Mouse (Mus musculus) limb, embryonic 12.5 days (tissue): ENCODE data around the gene Mcpt4. TPM values are rescaled to one million over a fixed set of nuclear protein-coding genes. Genes with fewer than 3 reads are reported as not detected.
"Not testable (repeated sequence)": the region's sequence is repeated elsewhere in the genome, so short reads cannot be mapped to it uniquely, and the experiment has no call there.

Source experiments
- ATAC-seq: fragments of 200-750 bp; cut with Nextera tagmentation; 2 replicates; pipeline ENCODE4 v1.8.0; 2017; ENCODE audit warnings: low read depth, moderate TSS enrichment; ENCODE audit not compliant: insufficient number of reproducible peaks, insufficient read depth, low FRiP score, low TSS enrichment
- H3K27ac ChIP-seq: fragments of 300-500 bp; sonication (generic); 2 replicates; pipeline ENCODE4 v1.5.1; 2016; ENCODE audit warnings: mild to moderate bottlenecking, moderate library complexity
- H3K27me3 ChIP-seq: fragments of 300-500 bp; sonication (generic); 2 replicates; pipeline ENCODE4 v1.6.1; 2016; ENCODE audit warnings: mild to moderate bottlenecking, moderate library complexity
- H3K36me3 ChIP-seq: fragments of 300-500 bp; sonication (generic); 2 replicates; pipeline ENCODE4 v1.6.1; 2016; ENCODE audit warnings: mild to moderate bottlenecking, moderate library complexity
- H3K4me1 ChIP-seq: fragments of 300-500 bp; sonication (generic); replicated peaks from 2 replicates; pipeline ENCODE4 v1.6.1; 2016
- H3K4me2 ChIP-seq: fragments of 300-500 bp; sonication (generic); 2 replicates; pipeline ENCODE4 v1.6.1; 2016; ENCODE audit warnings: mild to moderate bottlenecking, moderate library complexity
- H3K4me3 ChIP-seq: fragments of 300-500 bp; sonication (generic); replicated peaks from 2 replicates; pipeline ENCODE4 v1.5.1; 2016; ENCODE audit warnings: mild to moderate bottlenecking
- H3K9ac ChIP-seq: fragments of 300-500 bp; sonication (generic); replicated peaks from 2 replicates; pipeline ENCODE4 v1.6.1; 2016; ENCODE audit warnings: mild to moderate bottlenecking, moderate library complexity
- H3K9me3 ChIP-seq: fragments of 300-500 bp; sonication (generic); 2 replicates; pipeline ENCODE4 v1.6.1; 2016; ENCODE audit warnings: mild to moderate bottlenecking, moderate library complexity
- WGBS: fragments of 180-500 bp; shearing (Covaris S2); methylation state at CpG from one replicate; pipeline ENCODE4 v1.1.7; 2016; 5-methylcytosine and 5-hydroxymethylcytosine counted together
- microRNA-seq: library from miRNA; unstranded; fragments of <30 nt; microRNA quantifications from one replicate; pipeline ENCODE4, GENCODE M21; 2017
- polyA plus RNA-seq: library from polyadenylated mRNA; unstranded; fragments of >200 nt; fragmentation: Nextera tagmentation; extraction: Ambion mirVana; gene quantifications from 2 replicates; pipeline ENCODE4 v1.2.1, GENCODE M21; 2016

The Mcpt4 gene
- polyA plus RNA-seq, 1 experiment from 2014 or later, result not detected

DNA sequence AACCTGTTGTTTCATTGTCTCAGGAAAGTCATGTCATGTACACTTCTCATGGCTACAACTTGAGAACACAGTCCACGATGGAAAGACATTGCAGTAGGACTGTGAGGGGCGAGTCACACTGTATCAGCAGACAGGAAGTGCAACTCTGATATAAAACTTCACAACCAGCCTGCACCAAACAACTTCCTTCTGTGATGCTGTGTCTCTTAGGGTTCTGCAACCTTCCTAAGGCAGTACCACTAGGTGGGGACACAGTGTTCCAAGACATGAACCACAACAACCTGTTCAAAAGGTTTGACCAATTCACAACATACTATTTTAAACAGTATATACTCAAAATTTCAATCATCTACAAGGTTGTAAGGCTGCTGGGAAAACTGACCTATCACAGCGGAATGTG lies 6.7 kb downstream of the Mcpt4 start:
- H3K9me3 ChIP-seq, result no peaks in the 10 kb centered on the region
- no peaks in the 10 kb centered on the region for H3K4me1 ChIP-seq
- WGBS, result 84% methylated on average over 3 of the region's 3 CpGs
- H3K27me3 ChIP-seq, result no peaks in the 10 kb centered on the region
- H3K9ac ChIP-seq, result no peak overlapping the region
- no peak overlapping the region for H3K4me3 ChIP-seq
- no peak overlapping the region for H3K27ac ChIP-seq
- no peak overlapping the region for H3K4me2 ChIP-seq
- no peak for ATAC-seq
- H3K36me3 ChIP-seq, result no peaks in the 10 kb centered on the region

GRCm38 (mm10) chr14:56041792-56042191 lies 20.3 kb downstream of the Mcpt4 start, which contains the start of gene Mcpt2:
Gene Mcpt2, plus strand, starts transcription at chr14:56042041.
- not testable (repeated sequence) for H3K9me3 ChIP-seq, ATAC-seq, H3K27ac ChIP-seq, H3K36me3 ChIP-seq, H3K9ac ChIP-seq, H3K4me1 ChIP-seq, H3K27me3 ChIP-seq, H3K4me3 ChIP-seq, H3K4me2 ChIP-seq
- 74% methylated on average over 1 of the region's 1 CpGs for WGBS

- Histone ChIP-seq H3K9ac (no peak overlapping the region), H3K27me3 (no peaks in the 10 kb centered on the region), H3K4me1 (no peaks in the 10 kb centered on the region), H3K36me3 (no peaks in the 10 kb centered on the region), H3K27ac (no peak overlapping the region), H3K4me3 (no peak overlapping the region), H3K4me2 (no peak overlapping the region), H3K9me3 (no peaks in the 10 kb centered on the region)
- ATAC-seq, result no peak
- WGBS, result 80% methylated on average over 2 of the region's 2 CpGs
Measured at GRCm38 (mm10) chr14:56034433-56034832, 27.7 kb downstream of the Mcpt4 start.

- not testable (repeated sequence) for H3K9me3 ChIP-seq, H3K4me1 ChIP-seq, H3K27me3 ChIP-seq, H3K4me3 ChIP-seq, H3K36me3 ChIP-seq, H3K4me2 ChIP-seq, H3K9ac ChIP-seq, H3K27ac ChIP-seq, ATAC-seq
- WGBS, result 78% methylated on average over 3 of the region's 3 CpGs
Measured at GRCm38 (mm10) chr14:56030395-56030794, 31.7 kb downstream of the Mcpt4 start, which contains the start of gene Mcpt9. Gene Mcpt9, minus strand, starts transcription at chr14:56030495.

DNA sequence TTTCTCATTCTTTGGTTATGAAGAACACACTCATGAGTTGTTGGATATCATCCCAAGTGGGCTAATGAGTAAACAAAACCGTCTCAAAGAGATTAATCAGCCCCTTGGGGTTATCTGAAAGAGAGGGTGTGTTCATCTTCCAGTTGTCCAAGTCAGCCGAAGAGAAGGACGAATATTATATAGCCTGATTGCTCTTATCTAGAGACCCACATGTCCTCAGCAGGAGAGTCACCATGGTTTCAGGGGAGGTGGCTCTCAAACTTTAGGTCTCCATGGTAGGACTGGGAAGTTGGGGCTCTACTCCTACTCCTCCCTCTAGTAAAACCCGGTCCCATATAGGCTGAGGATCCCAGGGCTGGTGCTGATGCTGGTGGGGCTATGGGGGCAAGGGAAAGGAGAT lies 40.8 kb downstream of the Mcpt4 start:
- H3K9ac ChIP-seq, H3K27me3 ChIP-seq, H3K4me3 ChIP-seq, H3K27ac ChIP-seq, H3K36me3 ChIP-seq, ATAC-seq, H3K4me2 ChIP-seq, H3K9me3 ChIP-seq, H3K4me1 ChIP-seq: not testable (repeated sequence)
- WGBS, result 81% methylated on average over 4 of the region's 4 CpGs

DNA sequence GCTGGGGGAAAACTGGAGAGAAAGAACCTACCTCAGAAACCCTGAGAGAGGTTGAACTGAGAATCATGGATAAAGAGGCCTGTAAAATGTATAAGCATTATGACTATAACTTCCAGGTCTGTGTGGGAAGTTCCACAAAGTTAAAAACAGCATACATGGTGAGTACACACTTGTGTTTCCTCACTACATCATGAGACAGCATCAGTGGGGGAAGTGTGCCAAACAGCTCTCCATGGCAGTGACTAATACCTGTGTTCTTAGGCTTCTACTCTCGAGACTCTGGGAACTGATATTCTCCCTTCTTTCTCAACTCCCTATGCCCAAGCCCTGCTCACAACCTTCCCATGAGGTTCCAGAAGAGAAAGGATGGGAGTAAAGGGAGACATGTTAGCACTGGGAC lies 42.7 kb downstream of the Mcpt4 start:
- no peaks in the 10 kb centered on the region for H3K27me3 ChIP-seq
- no peaks in the 10 kb centered on the region for H3K36me3 ChIP-seq
- no peaks in the 10 kb centered on the region for H3K4me1 ChIP-seq
- H3K4me3 ChIP-seq, result no peak overlapping the region
- no peak overlapping the region for H3K4me2 ChIP-seq
- ATAC-seq, result no peak
- no peaks in the 10 kb centered on the region for H3K9me3 ChIP-seq
- no peak overlapping the region for H3K27ac ChIP-seq
- no peak overlapping the region for H3K9ac ChIP-seq
- 70% methylated on average over 1 of the region's 1 CpGs for WGBS

GRCm38 (mm10) chr14:56017671-56018070 lies 44.4 kb downstream of the Mcpt4 start, which contains the start of gene Mcpt1:
Gene Mcpt1, plus strand, starts transcription at chr14:56017971.
- not testable (repeated sequence) for H3K4me1 ChIP-seq, H3K27me3 ChIP-seq, H3K9me3 ChIP-seq, H3K36me3 ChIP-seq, H3K4me3 ChIP-seq, ATAC-seq, H3K27ac ChIP-seq, H3K9ac ChIP-seq, H3K4me2 ChIP-seq
- 76% methylated on average over 3 of the region's 3 CpGs for WGBS

DNA sequence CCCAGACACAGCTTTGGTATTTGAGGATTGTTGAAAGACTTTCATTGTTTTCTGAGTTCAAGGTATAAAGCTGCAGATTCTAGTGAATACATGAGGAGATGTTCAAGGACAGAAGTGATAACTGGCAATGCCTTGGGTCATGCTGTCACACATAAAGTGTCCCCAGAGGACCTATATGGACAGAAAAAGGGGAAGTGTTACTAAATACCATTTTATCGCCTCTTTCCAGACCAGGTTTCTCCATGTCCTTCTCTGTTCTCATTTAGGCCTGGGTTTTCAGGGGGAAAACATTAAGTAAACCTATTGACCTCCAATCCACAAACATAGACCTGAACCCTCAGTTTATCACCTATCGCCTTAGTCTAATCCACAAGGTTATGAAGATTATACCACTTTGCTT lies 48.2 kb downstream of the Mcpt4 start:
- Histone ChIP-seq H3K27me3 (no peaks in the 10 kb centered on the region), H3K4me2 (no peak overlapping the region), H3K9ac (no peak overlapping the region), H3K4me1 (no peaks in the 10 kb centered on the region), H3K27ac (no peak overlapping the region), H3K4me3 (no peak overlapping the region), H3K36me3 (no peaks in the 10 kb centered on the region), H3K9me3 (no peaks in the 10 kb centered on the region)
- no peak for ATAC-seq
- WGBS, result 85% methylated on average over 2 of the region's 2 CpGs

DNA sequence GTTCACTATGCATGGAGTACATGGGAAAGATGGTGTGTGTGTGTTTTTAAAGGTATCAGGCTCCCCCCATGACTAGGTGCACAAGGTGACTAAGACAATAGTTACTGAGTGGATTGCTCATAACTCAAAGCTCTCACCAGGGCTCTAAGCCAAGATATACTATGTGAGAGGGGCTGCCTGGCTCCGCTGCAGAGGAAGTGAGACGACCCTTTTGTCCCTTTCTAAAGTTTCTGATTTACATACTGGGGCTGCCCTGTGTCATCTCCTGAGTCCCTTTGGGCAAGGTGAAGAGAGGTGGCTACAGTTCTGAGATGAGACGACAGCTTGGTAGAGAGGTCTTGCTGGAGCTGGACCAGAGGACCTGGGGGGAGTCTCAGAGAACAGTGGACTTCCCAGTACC lies 49.0 kb downstream of the Mcpt4 start:
- no peak for ATAC-seq
- Histone ChIP-seq H3K9me3 (no peaks in the 10 kb centered on the region), H3K36me3 (no peaks in the 10 kb centered on the region), H3K4me1 (no peaks in the 10 kb centered on the region), H3K27me3 (no peaks in the 10 kb centered on the region), H3K27ac (no peak overlapping the region), H3K4me3 (no peak overlapping the region), H3K4me2 (no peak overlapping the region), H3K9ac (no peak overlapping the region)
- 63% methylated on average over 3 of the region's 3 CpGs for WGBS

Small RNA genes lying within 50 kb of the gene (microRNA-seq; reads per million reads assigned to microRNA genes)
- gene Mir6949, result not detected

Other genes starting within 250 kb of the Mcpt4 start
- 147 and 151 TPM in 2 replicates for gene Nfatc4, start 239.2 kb downstream of the Mcpt4 start, polyA plus RNA-seq
- gene Nynrin, start 208.3 kb downstream of the Mcpt4 start, polyA plus RNA-seq, result 38.9 and 46.0 TPM in 2 replicates
- gene Cbln3, start 177.9 kb downstream of the Mcpt4 start, polyA plus RNA-seq, result 0.20 and 0.21 TPM in 2 replicates
- 36.9 and 38.8 TPM in 2 replicates for gene Khnyn, start 177.4 kb downstream of the Mcpt4 start, polyA plus RNA-seq
- 81.7 and 86.3 TPM in 2 replicates for gene Sdr39u1, start 162.0 kb downstream of the Mcpt4 start, polyA plus RNA-seq
- gene Cma1, start 117.6 kb downstream of the Mcpt4 start, polyA plus RNA-seq, result 0.20 and 0.45 TPM in 2 replicates
- gene Cma2, start 111.3 kb downstream of the Mcpt4 start, polyA plus RNA-seq, result not detected in 2 replicates
- gene Mcpt1, start 44.3 kb downstream of the Mcpt4 start, polyA plus RNA-seq, result not detected in 2 replicates
- not detected in 2 replicates for gene Mcpt9, start 31.8 kb downstream of the Mcpt4 start, polyA plus RNA-seq
- gene Mcpt2, start 20.3 kb downstream of the Mcpt4 start, polyA plus RNA-seq, result not detected in 2 replicates
- gene Mcpt8, start 23.0 kb upstream of the Mcpt4 start, polyA plus RNA-seq, result not detected in 2 replicates
- not detected in 2 replicates for gene Ctsg, start 40.3 kb upstream of the Mcpt4 start, polyA plus RNA-seq
- not detected in 2 replicates for gene Gzme, start 58.3 kb upstream of the Mcpt4 start, polyA plus RNA-seq
- gene Gzmd, start 70.3 kb upstream of the Mcpt4 start, polyA plus RNA-seq, result not detected in 2 replicates
- not detected in 2 replicates for gene Gzmg, start 97.3 kb upstream of the Mcpt4 start, polyA plus RNA-seq
- gene Gzmn, start 112.3 kb upstream of the Mcpt4 start, polyA plus RNA-seq, result not detected in 2 replicates
- gene Gzmf, start 149.1 kb upstream of the Mcpt4 start, polyA plus RNA-seq, result not detected in 2 replicates
- 0.41 TPM in 1 of 2 replicates, not detected in the other for gene Gzmc, start 172.3 kb upstream of the Mcpt4 start, polyA plus RNA-seq
- 0.14 and 0.44 TPM in 2 replicates for gene Gzmb, start 199.9 kb upstream of the Mcpt4 start, polyA plus RNA-seq